Mouse (Mus musculus) kidney, postnatal 0 days (tissue): ENCODE results near the gene Plk3. TPM values are rescaled to one million over a fixed set of nuclear protein-coding genes. Genes with fewer than 3 reads are reported as not detected.
A peak's percentile ranks its signal among the peaks of the same experiment; 100 is the strongest.

Source experiments
- ATAC-seq: fragments of 200-750 bp; cut with Nextera tagmentation; replicated peaks from 2 replicates; pipeline ENCODE4 v1.8.0; 2017; ENCODE audit warnings: low read depth, moderate number of reproducible peaks, moderate TSS enrichment, moderate library complexity; ENCODE audit not compliant: low FRiP score
- DNase-seq: peaks from one replicate; pipeline ENCODE4 v3.0.0-alpha.2; 2016; ENCODE audit warnings: low spot score
- H3K27ac ChIP-seq: fragments of 300-500 bp; sonication (generic); 2 replicates; pipeline ENCODE4 v1.5.1; 2014; ENCODE audit warnings: mild to moderate bottlenecking
- H3K27me3 ChIP-seq: fragments of 300-500 bp; sonication (generic); 2 replicates; pipeline ENCODE4 v1.6.1; 2014; ENCODE audit warnings: low read length, mixed read lengths; ENCODE audit not compliant: insufficient read depth
- H3K36me3 ChIP-seq: fragments of 300-500 bp; sonication (generic); 2 replicates; pipeline ENCODE4 v1.6.1; 2014; ENCODE audit warnings: low read length, mixed read lengths; ENCODE audit not compliant: insufficient read depth
- H3K4me1 ChIP-seq: fragments of 300-500 bp; sonication (generic); replicated peaks from 2 replicates; pipeline ENCODE4 v1.6.1; 2014; ENCODE audit warnings: antibody characterized with exemption, low read length, mixed read lengths; ENCODE audit not compliant: insufficient read depth
- H3K4me2 ChIP-seq: fragments of 300-500 bp; sonication (generic); 2 replicates; pipeline ENCODE4 v1.6.1; 2014; ENCODE audit warnings: mild to moderate bottlenecking, low read length, moderate library complexity, mixed read lengths
- H3K4me3 ChIP-seq: fragments of 300-500 bp; sonication (generic); replicated peaks from 2 replicates; pipeline ENCODE4 v1.5.1; 2014; ENCODE audit warnings: low read depth, low read length
- H3K9ac ChIP-seq: fragments of 300-500 bp; sonication (generic); 2 replicates; pipeline ENCODE4 v1.6.1; 2014; ENCODE audit warnings: low read depth, low read length
- H3K9me3 ChIP-seq: fragments of 300-500 bp; sonication (generic); replicated peaks from 2 replicates; pipeline ENCODE4 v1.6.1; 2016; ENCODE audit warnings: low read length, inconsistent platforms, mixed read lengths
- CTCF ChIP-seq: IDR thresholded peaks from 2 replicates; pipeline ENCODE4 v1.5.1; 2016; ENCODE audit warnings: antibody characterized with exemption, low read depth, mild to moderate bottlenecking, moderate library complexity
- WGBS: fragments of 180-500 bp; shearing (Covaris S2); extraction: QIAGEN DNeasy Blood & Tissue Kit; methylation state at CpG from one replicate; pipeline ENCODE4 v1.1.7; 2014; 5-methylcytosine and 5-hydroxymethylcytosine counted together
- polyA plus RNA-seq: library from polyadenylated mRNA; unstranded; fragments of >200 nt; fragmentation: Nextera tagmentation; extraction: Ambion mirVana; gene quantifications from 2 replicates; pipeline ENCODE4 v1.2.1, GENCODE M21; 2015

The Plk3 gene
- polyA plus RNA-seq, 1 experiment from 2014 or later = 4.0 TPM

- peak overlapping the region; percentile 86 for H3K4me2 ChIP-seq
- H3K4me1 ChIP-seq = peaks cover 6% of the 10 kb centered on the region; the same call in 1 of the 2 replicates
- H3K9ac ChIP-seq = peak overlapping the region; percentile 90; the same call in 1 of the 2 replicates
- no peak for TF ChIP-seq CTCF
- 28% methylated on average over 6 of the region's 6 CpGs for WGBS
- peak overlapping the region; percentile 95 for H3K27ac ChIP-seq
- H3K9me3 ChIP-seq = no peaks in the 10 kb centered on the region
- ATAC-seq (no peak), DNase-seq (no peak)
- H3K4me3 ChIP-seq = peak overlapping the region; percentile 93
- H3K27me3 ChIP-seq = no peaks in the 10 kb centered on the region
- H3K36me3 ChIP-seq = peaks cover 32% of the 10 kb centered on the region
These were observed 22.6 kb upstream of the Plk3 start for GRCm38 (mm10) chr4:117156372-117156771.

- peaks cover 33% of the 10 kb centered on the region for H3K36me3 ChIP-seq
These were observed 22.1 kb upstream of the Plk3 start, which contains the start of gene Rps8 for GRCm38 (mm10) chr4:117155792-117156355. Gene Rps8 (minus strand): TSS chr4:117156243.

GRCm38 (mm10) chr4:117155020-117155791 is 21.4 kb upstream of the Plk3 start:
- ATAC-seq = peak; percentile 18; the same call in 1 of the 2 replicates
- H3K4me2 ChIP-seq = peak overlapping the region; percentile 86
- H3K4me3 ChIP-seq = peak overlapping the region; percentile 93
- no peaks in the 10 kb centered on the region for H3K9me3 ChIP-seq
- WGBS = 2% methylated on average over 44 of the region's 44 CpGs
- no peak for DNase-seq
- no peaks in the 10 kb centered on the region for H3K27me3 ChIP-seq
- H3K36me3 ChIP-seq = peaks cover 35% of the 10 kb centered on the region
- H3K27ac ChIP-seq = peak overlapping the region; percentile 95
- no peak for TF ChIP-seq CTCF
- H3K4me1 ChIP-seq = peaks cover 6% of the 10 kb centered on the region; the same call in 1 of the 2 replicates
- peak overlapping the region; percentile 90 for H3K9ac ChIP-seq

More at GRCm38 (mm10) chr4:117155792-117156355, 22.1 kb upstream of the Plk3 start, which contains the start of gene Rps8:
- Histone ChIP-seq H3K4me2 (peak within 1 kb of the TSS; percentile 86), H3K9ac (peak within 1 kb of the TSS; percentile 90), H3K27ac (peak within 1 kb of the TSS; percentile 95), H3K27me3 (no peaks in the 10 kb centered on the region), H3K9me3 (no peaks in the 10 kb centered on the region), H3K4me1 (peaks cover 6% of the 10 kb centered on the region; the same call in 1 of the 2 replicates), H3K4me3 (peak within 1 kb of the TSS; percentile 93)
- WGBS = 0% methylated on average over 52 of the region's 52 CpGs
- no peak for TF ChIP-seq CTCF
- ATAC-seq (peak; percentile 89), DNase-seq (peak; percentile 96)

- Histone ChIP-seq H3K9me3 (no peaks in the 10 kb centered on the region), H3K36me3 (peaks cover 31% of the 10 kb centered on the region), H3K4me3 (no peak overlapping the region), H3K27me3 (no peaks in the 10 kb centered on the region), H3K4me2 (no peak overlapping the region), H3K27ac (no peak overlapping the region), H3K4me1 (peaks cover 6% of the 10 kb centered on the region; the same call in 1 of the 2 replicates), H3K9ac (no peak overlapping the region)
- DNase-seq (no peak), ATAC-seq (no peak)
- TF ChIP-seq CTCF = no peak
- 72% methylated on average over 5 of the region's 5 CpGs for WGBS
These were observed 19.0 kb upstream of the Plk3 start for GRCm38 (mm10) chr4:117152714-117153113.

GRCm38 (mm10) chr4:117151416-117151815 is 17.7 kb upstream of the Plk3 start:
- TF ChIP-seq CTCF = no peak
- H3K9ac ChIP-seq = no peak overlapping the region
- no peaks in the 10 kb centered on the region for H3K27me3 ChIP-seq
- 53% methylated on average over 1 of the region's 1 CpGs for WGBS
- peaks cover 6% of the 10 kb centered on the region; the same call in 1 of the 2 replicates for H3K4me1 ChIP-seq
- DNase-seq = no peak
- no peaks in the 10 kb centered on the region for H3K9me3 ChIP-seq
- H3K4me2 ChIP-seq = no peak overlapping the region
- peaks cover 31% of the 10 kb centered on the region for H3K36me3 ChIP-seq
- no peak overlapping the region for H3K4me3 ChIP-seq
- no peak for ATAC-seq
- H3K27ac ChIP-seq = no peak overlapping the region

GRCm38 (mm10) chr4:117150212-117150733 is 16.5 kb upstream of the Plk3 start:
- DNase-seq (no peak), ATAC-seq (no peak)
- no peak overlapping the region for H3K27ac ChIP-seq
- no peak overlapping the region for H3K4me3 ChIP-seq
- no peak for TF ChIP-seq CTCF
- H3K4me1 ChIP-seq = peaks cover 6% of the 10 kb centered on the region; the same call in 1 of the 2 replicates
- H3K36me3 ChIP-seq = peaks cover 31% of the 10 kb centered on the region
- 93% methylated on average over 6 of the region's 6 CpGs for WGBS
- no peak overlapping the region for H3K9ac ChIP-seq
- H3K27me3 ChIP-seq = no peaks in the 10 kb centered on the region
- no peak overlapping the region for H3K4me2 ChIP-seq
- no peaks in the 10 kb centered on the region for H3K9me3 ChIP-seq
